In genomic region chr2:109931978-109932780, GRCm38 (mm10) we compare ENCODE assay signal across 10 mouse cellular contexts. TPM values are rescaled to one million over a fixed set of nuclear protein-coding genes. Genes with fewer than 3 reads are reported as not detected.
DNase-seq lines count a peak whose midpoint lies in the region; ATAC-seq and TF ChIP-seq lines count a peak whose summit lies in the region.
"Had no signal": no experiment of that assay in that cellular context is flagged by ENCODE, and none has a peak within 500 bp of the region (broad histone marks: within the 10 kb centered on the region; RNA-seq: fewer than 3 reads in every experiment).

No protein-coding gene starts in this region.

- DNase-seq in forebrain, embryonic 11.5 days (ENCODE audit: low spot score), result peak; percentile 56
- DNase-seq in forebrain, embryonic 14.5 days (ENCODE audit: low spot score), result no peak
- DNase-seq in embryonic facial prominence, embryonic 11.5 days (ENCODE audit: low spot score), result peak; percentile 45
- DNase-seq in kidney, postnatal 0 days (ENCODE audit: low spot score), result peak; percentile 54
- DNase-seq: cerebellum, adult 9-10 months; left cerebral cortex, postnatal 4 days had no signal

- no peak overlapping the region for H3K27ac ChIP-seq in forebrain, embryonic 11.5 days (ENCODE audit: low read depth, low read length)
- no peak overlapping the region for H3K27ac ChIP-seq in forebrain, embryonic 14.5 days (ENCODE audit: low read depth, low read length)
- H3K27ac ChIP-seq in embryonic facial prominence, embryonic 11.5 days (replicated peaks; ENCODE audit: low read depth, low read length), result no peak overlapping the region
- H3K27ac ChIP-seq in kidney, postnatal 0 days, result peak overlapping the region; percentile 60
- H3K27ac ChIP-seq in forebrain, embryonic 13.5 days, result no peak overlapping the region
- H3K27ac ChIP-seq in forebrain, embryonic 12.5 days, result no peak overlapping the region

- no peaks in the 10 kb centered on the region for H3K9me3 ChIP-seq in forebrain, embryonic 11.5 days (ENCODE audit: control insufficient read depth, low read length)
- no peaks in the 10 kb centered on the region for H3K9me3 ChIP-seq in forebrain, embryonic 14.5 days (replicated peaks; ENCODE audit: control insufficient read depth, low read length)
- no peaks in the 10 kb centered on the region for H3K9me3 ChIP-seq in embryonic facial prominence, embryonic 11.5 days (replicated peaks; ENCODE audit: control insufficient read depth, low read length)
- H3K9me3 ChIP-seq in kidney, postnatal 0 days (replicated peaks; ENCODE audit: low read length), result no peaks in the 10 kb centered on the region
- no peaks in the 10 kb centered on the region for H3K9me3 ChIP-seq in megakaryocyte, embryonic 14.5 days
- no peaks in the 10 kb centered on the region for H3K9me3 ChIP-seq in forebrain, embryonic 13.5 days (replicated peaks)
- H3K9me3 ChIP-seq in forebrain, embryonic 12.5 days, result no peaks in the 10 kb centered on the region

- no peak overlapping the region for H3K9ac ChIP-seq in forebrain, embryonic 11.5 days (ENCODE audit: low read length)
- no peak overlapping the region for H3K9ac ChIP-seq in forebrain, embryonic 14.5 days (ENCODE audit: low read length)
- no peak overlapping the region for H3K9ac ChIP-seq in embryonic facial prominence, embryonic 11.5 days (replicated peaks; ENCODE audit: low read length)
- no peak overlapping the region for H3K9ac ChIP-seq in kidney, postnatal 0 days (ENCODE audit: low read depth, low read length)
- H3K9ac ChIP-seq in forebrain, embryonic 13.5 days, result no peak overlapping the region
- H3K9ac ChIP-seq in forebrain, embryonic 12.5 days, result no peak overlapping the region

- no peak overlapping the region for H3K4me3 ChIP-seq in forebrain, embryonic 11.5 days (ENCODE audit: low read depth, low read length)
- no peak overlapping the region for H3K4me3 ChIP-seq in forebrain, embryonic 14.5 days (ENCODE audit: low read depth, low read length)
- no peak overlapping the region for H3K4me3 ChIP-seq in embryonic facial prominence, embryonic 11.5 days (ENCODE audit: low read depth, low read length)
- peak overlapping the region; percentile 22; the same call in 1 of the 2 replicates for H3K4me3 ChIP-seq in kidney, postnatal 0 days (replicated peaks; ENCODE audit: low read depth, low read length)
- H3K4me3 ChIP-seq in megakaryocyte, embryonic 14.5 days (replicated peaks), result peak overlapping the region; percentile 74
- no peak overlapping the region for H3K4me3 ChIP-seq in forebrain, embryonic 13.5 days
- no peak overlapping the region for H3K4me3 ChIP-seq in forebrain, embryonic 12.5 days (replicated peaks)

- no peak for ATAC-seq in forebrain, embryonic 11.5 days (replicated peaks; ENCODE audit: low FRiP score)
- no peak for ATAC-seq in forebrain, embryonic 14.5 days
- ATAC-seq in embryonic facial prominence, embryonic 11.5 days (replicated peaks; ENCODE audit: insufficient number of reproducible peaks, low FRiP score, low TSS enrichment, low read depth), result no peak
- peak; percentile 61; the same call in 1 of the 2 replicates for ATAC-seq in kidney, postnatal 0 days (replicated peaks; ENCODE audit: low FRiP score, low read depth)
- ATAC-seq in CD4-positive, CD25-positive, alpha-beta regulatory T cell, adult 4 months, result no peak
- ATAC-seq in forebrain, embryonic 13.5 days, result no peak
- ATAC-seq in forebrain, embryonic 12.5 days (ENCODE audit: low FRiP score), result no peak

- WGBS in forebrain, embryonic 11.5 days, result 61% methylated on average over 13 of the region's 13 CpGs
- WGBS in forebrain, embryonic 14.5 days, result 64% methylated on average over 13 of the region's 13 CpGs
- WGBS in embryonic facial prominence, embryonic 11.5 days, result 19% methylated on average over 13 of the region's 13 CpGs
- WGBS in kidney, postnatal 0 days, result 8% methylated on average over 13 of the region's 13 CpGs
- 66% methylated on average over 13 of the region's 13 CpGs for WGBS in forebrain, embryonic 13.5 days
- WGBS in forebrain, embryonic 12.5 days, result 59% methylated on average over 13 of the region's 13 CpGs

- H3K4me1 ChIP-seq in forebrain, embryonic 11.5 days (replicated peaks; ENCODE audit: control insufficient read depth, insufficient read depth, low read length), result no peaks in the 10 kb centered on the region
- H3K4me1 ChIP-seq in forebrain, embryonic 14.5 days (ENCODE audit: control insufficient read depth, insufficient read depth, low read length), result no peaks in the 10 kb centered on the region
- H3K4me1 ChIP-seq in embryonic facial prominence, embryonic 11.5 days (ENCODE audit: control insufficient read depth, insufficient read depth, low read length), result no peaks in the 10 kb centered on the region
- peaks cover 19% of the 10 kb centered on the region for H3K4me1 ChIP-seq in kidney, postnatal 0 days (replicated peaks; ENCODE audit: insufficient read depth, low read length)
- H3K4me1 ChIP-seq in megakaryocyte, embryonic 14.5 days, result peaks cover 17% of the 10 kb centered on the region
- H3K4me1 ChIP-seq in forebrain, embryonic 13.5 days, result peaks cover 10% of the 10 kb centered on the region
- H3K4me1 ChIP-seq in forebrain, embryonic 12.5 days, result peaks cover 16% of the 10 kb centered on the region; the same call in 1 of the 2 replicates

- H3K27me3 ChIP-seq in forebrain, embryonic 11.5 days (ENCODE audit: control insufficient read depth, insufficient read depth, low read length), result peaks cover 32% of the 10 kb centered on the region
- H3K27me3 ChIP-seq in forebrain, embryonic 14.5 days (replicated peaks; ENCODE audit: control insufficient read depth, insufficient read depth, low read length), result peaks cover 13% of the 10 kb centered on the region
- no peaks in the 10 kb centered on the region for H3K27me3 ChIP-seq in embryonic facial prominence, embryonic 11.5 days (ENCODE audit: control insufficient read depth, insufficient read depth, low read length)
- no peaks in the 10 kb centered on the region for H3K27me3 ChIP-seq in kidney, postnatal 0 days (ENCODE audit: insufficient read depth, low read length)
- H3K27me3 ChIP-seq in megakaryocyte, embryonic 14.5 days (replicated peaks), result peaks cover 4% of the 10 kb centered on the region
- peaks cover 67% of the 10 kb centered on the region for H3K27me3 ChIP-seq in forebrain, embryonic 13.5 days
- H3K27me3 ChIP-seq in forebrain, embryonic 12.5 days, result peaks cover 63% of the 10 kb centered on the region

- no peaks in the 10 kb centered on the region for H3K36me3 ChIP-seq in forebrain, embryonic 11.5 days (ENCODE audit: control insufficient read depth, insufficient read depth, low read length)
- no peaks in the 10 kb centered on the region for H3K36me3 ChIP-seq in forebrain, embryonic 14.5 days (ENCODE audit: control insufficient read depth, insufficient read depth, low read length)
- H3K36me3 ChIP-seq in embryonic facial prominence, embryonic 11.5 days (replicated peaks; ENCODE audit: control insufficient read depth, insufficient read depth, low read depth, low read length), result no peaks in the 10 kb centered on the region
- H3K36me3 ChIP-seq in kidney, postnatal 0 days (ENCODE audit: insufficient read depth, low read length), result no peaks in the 10 kb centered on the region
- no peaks in the 10 kb centered on the region for H3K36me3 ChIP-seq in megakaryocyte, embryonic 14.5 days (replicated peaks; ENCODE audit: low read length)
- H3K36me3 ChIP-seq in forebrain, embryonic 13.5 days (ENCODE audit: poor library complexity, severe bottlenecking), result no peaks in the 10 kb centered on the region
- no peaks in the 10 kb centered on the region for H3K36me3 ChIP-seq in forebrain, embryonic 12.5 days (replicated peaks)

- no peak overlapping the region for H3K4me2 ChIP-seq in forebrain, embryonic 11.5 days (ENCODE audit: low read depth, low read length, severe bottlenecking)
- no peak overlapping the region for H3K4me2 ChIP-seq in forebrain, embryonic 14.5 days (ENCODE audit: low read length)
- H3K4me2 ChIP-seq in embryonic facial prominence, embryonic 11.5 days (ENCODE audit: low read depth, low read length), result peak overlapping the region; percentile 16; the same call in 1 of the 2 replicates
- peak overlapping the region; percentile 53 for H3K4me2 ChIP-seq in kidney, postnatal 0 days (ENCODE audit: low read length)
- no peak overlapping the region for H3K4me2 ChIP-seq in forebrain, embryonic 13.5 days
- no peak overlapping the region for H3K4me2 ChIP-seq in forebrain, embryonic 12.5 days

- no peak for TF ChIP-seq CTCF in kidney, postnatal 0 days (IDR thresholded peaks at IDR 0.05; ENCODE audit: low read depth)

RNA-seq across cellular contexts. Expression of gene Lgr4, which starts 14.7 kb away (rescaled TPM):
- 8.6 TPM in 2 replicates for polyA plus RNA-seq in forebrain, embryonic 11.5 days (2014; fragmentation: Nextera tagmentation; extraction: Ambion mirVana)
- 4.5 and 4.7 TPM in 2 replicates for polyA plus RNA-seq in forebrain, embryonic 14.5 days (2014; fragmentation: Nextera tagmentation; extraction: Ambion mirVana)
- polyA plus RNA-seq in embryonic facial prominence, embryonic 11.5 days (2014; fragmentation: Nextera tagmentation; extraction: Ambion mirVana), result 17.2 and 20.9 TPM in 2 replicates
- 43.8 and 47.8 TPM in 2 replicates for polyA plus RNA-seq in kidney, postnatal 0 days (2015; fragmentation: Nextera tagmentation; extraction: Ambion mirVana)
- 0.02 TPM in 1 of 2 replicates, not detected in the other for polyA plus RNA-seq in megakaryocyte, embryonic 14.5 days (2012; ENCODE audit: insufficient read depth, low replicate concordance)
- under 1 TPM in 1 of 2 experiments, not detected in 1; 0.08 TPM for polyA plus RNA-seq in CD4-positive, CD25-positive, alpha-beta regulatory T cell, adult 4 months (2017; shearing (Covaris generic))
- 2.7 and 3.5 TPM in 2 replicates for polyA plus RNA-seq in forebrain, embryonic 13.5 days (2015; fragmentation: Nextera tagmentation; extraction: Ambion mirVana)
- polyA plus RNA-seq in forebrain, embryonic 12.5 days (2016; fragmentation: Nextera tagmentation; extraction: Ambion mirVana), result 7.8 and 8.7 TPM in 2 replicates

RNA-seq across cellular contexts. Expression of gene Lin7c, which starts 41.5 kb away (rescaled TPM):
- 118 and 126 TPM in 2 replicates for polyA plus RNA-seq in forebrain, embryonic 11.5 days (2014; fragmentation: Nextera tagmentation; extraction: Ambion mirVana)
- 177 and 207 TPM in 2 replicates for polyA plus RNA-seq in forebrain, embryonic 14.5 days (2014; fragmentation: Nextera tagmentation; extraction: Ambion mirVana)
- polyA plus RNA-seq in embryonic facial prominence, embryonic 11.5 days (2014; fragmentation: Nextera tagmentation; extraction: Ambion mirVana), result 93.6 and 94.3 TPM in 2 replicates
- polyA plus RNA-seq in kidney, postnatal 0 days (2015; fragmentation: Nextera tagmentation; extraction: Ambion mirVana), result 57.1 and 58.7 TPM in 2 replicates
- 0.21 TPM in 1 of 2 replicates, not detected in the other for polyA plus RNA-seq in megakaryocyte, embryonic 14.5 days (2012; ENCODE audit: insufficient read depth, low replicate concordance)
- 10 to 100 TPM; 65.9 to 69.6 TPM for polyA plus RNA-seq in CD4-positive, CD25-positive, alpha-beta regulatory T cell, adult 4 months (2017; shearing (Covaris generic))
- 139 and 151 TPM in 2 replicates for polyA plus RNA-seq in forebrain, embryonic 13.5 days (2015; fragmentation: Nextera tagmentation; extraction: Ambion mirVana)
- polyA plus RNA-seq in forebrain, embryonic 12.5 days (2016; fragmentation: Nextera tagmentation; extraction: Ambion mirVana), result 152 and 163 TPM in 2 replicates

Comparison
In these comparisons a context has a peak if more than half of its experiments do, and no peak if none do; other contexts are left out.
1. H3K4me2 ChIP-seq: peak in embryonic facial prominence, embryonic 11.5 days (single experiment) and kidney, postnatal 0 days (single experiment); none in forebrain, embryonic 11.5 days (single experiment), forebrain, embryonic 14.5 days (single experiment), forebrain, embryonic 13.5 days (single experiment) and forebrain, embryonic 12.5 days (single experiment).
2. H3K4me3 ChIP-seq: peak in kidney, postnatal 0 days (single experiment) and megakaryocyte, embryonic 14.5 days (single experiment); none in forebrain, embryonic 11.5 days (single experiment), forebrain, embryonic 14.5 days (single experiment), embryonic facial prominence, embryonic 11.5 days (single experiment), forebrain, embryonic 13.5 days (single experiment) and forebrain, embryonic 12.5 days (single experiment).
3. RNA of gene Lin7c, which starts 41.5 kb away (polyA plus RNA-seq): 177 to 207 TPM in forebrain, embryonic 14.5 days, 152 to 163 TPM in forebrain, embryonic 12.5 days, 139 to 151 TPM in forebrain, embryonic 13.5 days, 118 to 126 TPM in forebrain, embryonic 11.5 days, 93.6 to 94.3 TPM in embryonic facial prominence, embryonic 11.5 days, 65.9 to 69.6 TPM in CD4-positive, CD25-positive, alpha-beta regulatory T cell, adult 4 months and 57.1 to 58.7 TPM in kidney, postnatal 0 days; 0.21 TPM in megakaryocyte, embryonic 14.5 days; every median in the first group is over 10 times any median in the second.